Mouse (Mus musculus) CH12.LX (cell line): ENCODE data around the gene Vps37b. TPM values are rescaled to one million over a fixed set of nuclear protein-coding genes. Genes with fewer than 3 reads are reported as not detected.

Experiments
- DNase-seq: peaks from one replicate; pipeline ENCODE4 v3.0.0-alpha.2; 2013; ENCODE audit errors: extremely low read depth
- H3K27ac ChIP-seq: 2 replicates; pipeline ENCODE4 v1.5.1; 2012; ENCODE audit warnings: low read depth, mild to moderate bottlenecking, control low read depth, moderate library complexity; ENCODE audit not compliant: insufficient read depth
- H3K27me3 ChIP-seq: replicated peaks from 2 replicates; pipeline ENCODE3; 2012; ENCODE audit warnings: inconsistent platforms
- H3K36me3 ChIP-seq, 2 experiments: replicated peaks in 1 of 2; 2 replicates each; pipeline versions ENCODE3 to v1.6.1; 2012; ENCODE audit warnings: inconsistent platforms in 1 of 2, low read length in 1 of 2, mild to moderate bottlenecking in 1 of 2, mixed read lengths in 1 of 2, moderate library complexity in 1 of 2; ENCODE audit not compliant: control insufficient read depth in 1 of 2, insufficient read depth in 1 of 2
- H3K4me1 ChIP-seq, 2 experiments: 2 replicates each; pipeline ENCODE4 v1.6.1; 2012; ENCODE audit warnings: inconsistent platforms in 1 of 2, moderate library complexity in 1 of 2; ENCODE audit not compliant: insufficient read depth in 2 of 2, control insufficient read depth in 1 of 2
- H3K4me2 ChIP-seq: 2 replicates; pipeline ENCODE4 v1.6.1; 2012; ENCODE audit warnings: low read depth, mild to moderate bottlenecking, control low read depth; ENCODE audit not compliant: poor library complexity, insufficient read depth, severe bottlenecking
- H3K4me3 ChIP-seq, 3 experiments: fragments of 150-350 bp in 1 of 3; sonication (generic) in 1 of 3; replicated peaks in 1 of 3; 2 replicates each; pipeline versions ENCODE3 to v1.5.1; 2011 to 2012; ENCODE audit warnings: low read depth in 2 of 3, low read length in 2 of 3, mild to moderate bottlenecking in 2 of 3, moderate library complexity in 2 of 3, control low read depth in 1 of 3, improper control_type of control experiment in 1 of 3, inconsistent platforms in 1 of 3, mixed read lengths in 1 of 3; ENCODE audit not compliant: poor library complexity in 1 of 3
- H3K79me2 ChIP-seq: replicated peaks from 2 replicates; pipeline ENCODE4 v1.6.1; 2012; ENCODE audit warnings: mild to moderate bottlenecking, moderate library complexity; ENCODE audit not compliant: control insufficient read depth, poor library complexity, insufficient read depth, severe bottlenecking; ENCODE audit errors: extremely low read depth
- H3K9ac ChIP-seq: 2 replicates; pipeline ENCODE4 v1.6.1; 2012; ENCODE audit warnings: low read depth, mild to moderate bottlenecking, control low read depth, moderate library complexity; ENCODE audit not compliant: insufficient read depth
- H3K9me3 ChIP-seq: replicated peaks from 2 replicates; pipeline ENCODE3; 2012; ENCODE audit warnings: low read length, inconsistent platforms, mixed read lengths
- BHLHE40 ChIP-seq: IDR thresholded peaks from 2 replicates; pipeline ENCODE4 v1.6.1; 2011; ENCODE audit warnings: mild to moderate bottlenecking, low read depth, low read length, improper control_type of control experiment
- CHD1 ChIP-seq: IDR thresholded peaks from 2 replicates; pipeline ENCODE4 v1.6.1; 2012; ENCODE audit warnings: low read depth, low read length, improper control_type of control experiment, inconsistent platforms
- CHD2 ChIP-seq: IDR thresholded peaks from 2 replicates; pipeline ENCODE4 v1.6.1; 2011; ENCODE audit warnings: low read length, improper control_type of control experiment
- CTCF ChIP-seq, 2 experiments: IDR thresholded peaks in 1 of 2; conservative IDR thresholded peaks in 1 of 2; 2 replicates each; pipeline ENCODE4 v1.5.1; 2011 to 2012; ENCODE audit warnings: low read depth in 2 of 2, low read length in 2 of 2, improper control_type of control experiment in 1 of 2, inconsistent platforms in 1 of 2, mild to moderate bottlenecking in 1 of 2, moderate library complexity in 1 of 2
- E2F4 ChIP-seq: IDR thresholded peaks from 2 replicates; pipeline ENCODE4 v1.6.1; 2011; ENCODE audit warnings: low read depth, low read length, improper control_type of control experiment; ENCODE audit not compliant: insufficient replicate concordance
- EP300 ChIP-seq: IDR thresholded peaks from 2 replicates; pipeline ENCODE4 v1.6.1; 2011; ENCODE audit warnings: low read length, improper control_type of control experiment
- ETS1 ChIP-seq: conservative IDR thresholded peaks from 2 replicates; pipeline ENCODE4 v1.6.1; 2012; ENCODE audit warnings: low read depth, mild to moderate bottlenecking, inconsistent platforms, low read length, improper control_type of control experiment, moderate library complexity
- IRF4 ChIP-seq: IDR thresholded peaks from 2 replicates; pipeline ENCODE4 v1.6.1; 2014; ENCODE audit warnings: low read depth, mild to moderate bottlenecking, inconsistent platforms, low read length, improper control_type of control experiment
- JUN ChIP-seq: IDR thresholded peaks from 2 replicates; pipeline ENCODE4 v1.6.1; 2011; ENCODE audit warnings: low read depth, mild to moderate bottlenecking, low read length, improper control_type of control experiment, moderate library complexity; ENCODE audit not compliant: insufficient read depth
- JUND ChIP-seq: conservative IDR thresholded peaks from 2 replicates; pipeline ENCODE4 v1.6.1; 2011; ENCODE audit warnings: low read depth, low read length, improper control_type of control experiment
- KAT2A ChIP-seq: IDR thresholded peaks from 2 replicates; pipeline ENCODE4 v1.6.1; 2012; ENCODE audit warnings: low read length, improper control_type of control experiment, inconsistent platforms; ENCODE audit not compliant: insufficient replicate concordance
- MAX ChIP-seq: IDR thresholded peaks from 2 replicates; pipeline ENCODE4 v1.6.1; 2011; ENCODE audit warnings: low read length, improper control_type of control experiment
- MAZ ChIP-seq: IDR thresholded peaks from 2 replicates; pipeline ENCODE4 v1.6.1; 2012; ENCODE audit warnings: low read depth, mild to moderate bottlenecking, inconsistent platforms, low read length, improper control_type of control experiment, moderate library complexity
- MEF2A ChIP-seq: IDR thresholded peaks from 2 replicates; pipeline ENCODE4 v1.6.1; 2014; ENCODE audit warnings: low read depth, mild to moderate bottlenecking, inconsistent platforms, low read length, improper control_type of control experiment, borderline replicate concordance
- MXI1 ChIP-seq: IDR thresholded peaks from 2 replicates; pipeline ENCODE4 v1.6.1; 2011; ENCODE audit warnings: mild to moderate bottlenecking, low read depth, low read length, improper control_type of control experiment
- MYC ChIP-seq: IDR thresholded peaks from 2 replicates; pipeline ENCODE4 v1.6.1; 2011; ENCODE audit warnings: low read depth, mild to moderate bottlenecking, improper control_type of control experiment, low read length
- NRF1 ChIP-seq: IDR thresholded peaks from 2 replicates; pipeline ENCODE4 v1.6.1; 2014; ENCODE audit warnings: low read depth, mild to moderate bottlenecking, inconsistent platforms, low read length, improper control_type of control experiment, moderate library complexity
- PAX5 ChIP-seq: IDR thresholded peaks from 2 replicates; pipeline ENCODE4 v1.6.1; 2012; ENCODE audit warnings: low read length, inconsistent platforms, mixed read lengths
- POLR2A ChIP-seq: IDR thresholded peaks from 2 replicates; pipeline ENCODE4 v1.6.1; 2011; ENCODE audit warnings: low read depth, mild to moderate bottlenecking, improper control_type of control experiment, low read length
- POLR2AphosphoS2 ChIP-seq: IDR thresholded peaks from 2 replicates; pipeline ENCODE4 v1.6.1; 2011; ENCODE audit warnings: low read depth, low read length, improper control_type of control experiment
- RAD21 ChIP-seq: IDR thresholded peaks from 2 replicates; pipeline ENCODE4 v1.6.1; 2011; ENCODE audit warnings: low read depth, mild to moderate bottlenecking, low read length, improper control_type of control experiment, moderate library complexity
- RCOR1 ChIP-seq: conservative IDR thresholded peaks from 2 replicates; pipeline ENCODE4 v1.6.1; 2012; ENCODE audit warnings: low read depth, mild to moderate bottlenecking, inconsistent platforms, low read length, improper control_type of control experiment
- SIN3A ChIP-seq: IDR thresholded peaks from 2 replicates; pipeline ENCODE4 v1.6.1; 2012; ENCODE audit warnings: low read length, improper control_type of control experiment, inconsistent platforms
- SMC3 ChIP-seq: IDR thresholded peaks from 2 replicates; pipeline ENCODE4 v1.6.1; 2011; ENCODE audit warnings: low read depth, low read length, improper control_type of control experiment
- TCF12 ChIP-seq: IDR thresholded peaks from 2 replicates; pipeline ENCODE4 v1.6.1; 2014; ENCODE audit warnings: low read depth, mild to moderate bottlenecking, inconsistent platforms, low read length, improper control_type of control experiment
- USF1 ChIP-seq: IDR thresholded peaks from 2 replicates; pipeline ENCODE4 v1.6.1; 2014; ENCODE audit warnings: low read depth, mild to moderate bottlenecking, inconsistent platforms, low read length, improper control_type of control experiment
- USF2 ChIP-seq: conservative IDR thresholded peaks from 2 replicates; pipeline ENCODE4 v1.6.1; 2011; ENCODE audit warnings: low read depth, low read length, improper control_type of control experiment
- ZC3H11A ChIP-seq: IDR thresholded peaks from 2 replicates; pipeline ENCODE4 v1.6.1; 2012; ENCODE audit warnings: low read depth, mild to moderate bottlenecking, inconsistent platforms, low read length, improper control_type of control experiment
- ZKSCAN1 ChIP-seq: IDR thresholded peaks from 2 replicates; pipeline ENCODE4 v1.6.1; 2012; ENCODE audit warnings: low read depth, inconsistent platforms, low read length, improper control_type of control experiment, borderline replicate concordance
- ZMIZ1 ChIP-seq: IDR thresholded peaks from 2 replicates; pipeline ENCODE4 v1.6.1; 2012; ENCODE audit warnings: low read depth, mild to moderate bottlenecking, inconsistent platforms, low read length, improper control_type of control experiment
- dilution Hi-C: fragments of 300-500 bp; cut with MboI; formaldehyde crosslinking; loops from 2 replicates; pipeline ENCODE4 v1.14.3; 2020; ENCODE audit warnings: low sequenced_read_pairs; ENCODE audit not compliant: extremely low pct_unique_long_range_greater_than_20kb, extremely low pct_ligation_motif_present
- in situ Hi-C: fragments of 300-500 bp; cut with MboI; formaldehyde crosslinking; loops from 3 replicates; pipeline ENCODE4 v1.14.3; 2019; ENCODE audit warnings: low sequenced_read_pairs, low pct_ligation_motif_present, low pct_unique_long_range_greater_than_20kb, mixed read lengths
- polyA plus RNA-seq: library from polyadenylated mRNA; unstranded; fragments of >175 nt; gene quantifications from 2 replicates; pipeline ENCODE4 v1.2.1, GENCODE M21; 2012; ENCODE audit warnings: low read depth; ENCODE audit not compliant: insufficient read length
- total RNA-seq, 2 experiments: library from RNA; depleted of rRNA; stranded (reverse); fragments of 300-350 nt in 1 of 2; fragments of >200 nt in 1 of 2; gene quantifications; 2 replicates each; pipeline ENCODE4 v1.2.3; 2012 to 2014

Gene Vps37b
- total and polyA plus RNA-seq, 3 experiments, result 8.7 to 23.5 (median 10.2) TPM

DNA sequence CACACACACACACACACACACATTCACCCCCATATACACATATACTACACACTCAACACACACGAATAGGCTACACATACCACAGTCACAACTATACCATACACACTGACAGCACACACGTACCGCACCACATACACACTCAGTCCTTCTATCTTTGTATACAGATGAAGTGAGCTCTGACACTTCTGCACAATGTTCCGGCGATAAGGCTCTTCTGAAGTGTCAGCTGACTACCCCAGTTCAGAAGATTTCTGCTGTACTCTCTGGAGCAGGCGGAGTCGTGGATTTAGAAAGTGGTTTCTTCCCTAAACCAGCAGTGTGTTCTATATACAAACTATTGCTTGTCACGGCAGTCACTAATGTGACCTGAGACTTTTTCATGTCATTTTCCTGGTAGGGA, 22.0 kb downstream of the Vps37b start:
- dilution Hi-C loops, result no loop called here
- Histone ChIP-seq H3K27me3 (no peaks in the 10 kb centered on the region), H3K4me3 (no peak overlapping the region), H3K9me3 (no peaks in the 10 kb centered on the region), H3K4me2 (no peak overlapping the region), H3K27ac (no peak overlapping the region), H3K79me2 (peaks cover 8% of the 10 kb centered on the region), H3K4me1 (peaks cover 28 to 67% of the 10 kb centered on the region in 2 experiments), H3K36me3 (peaks cover 42 to 57% of the 10 kb centered on the region in 2 experiments), H3K9ac (no peak overlapping the region)
- TF ChIP-seq TCF12 (no peak), CTCF (conservative IDR thresholded peaks at IDR 0.05 in 1 of 2, IDR thresholded peaks at IDR 0.05 in 1 of 2; ENCODE audit: low read depth in 2 of 2, low read length in 2 of 2) (no peak), ZKSCAN1 (no peak), ZC3H11A (no peak), USF2 (no peak), MXI1 (no peak), MEF2A (no peak), JUND (no peak), E2F4 (no peak), SIN3A (no peak), ETS1 (no peak), JUN (no peak), SMC3 (no peak), PAX5 (no peak), RCOR1 (no peak)
- no peak for DNase-seq
- in situ Hi-C loops, result no loop called here

DNA sequence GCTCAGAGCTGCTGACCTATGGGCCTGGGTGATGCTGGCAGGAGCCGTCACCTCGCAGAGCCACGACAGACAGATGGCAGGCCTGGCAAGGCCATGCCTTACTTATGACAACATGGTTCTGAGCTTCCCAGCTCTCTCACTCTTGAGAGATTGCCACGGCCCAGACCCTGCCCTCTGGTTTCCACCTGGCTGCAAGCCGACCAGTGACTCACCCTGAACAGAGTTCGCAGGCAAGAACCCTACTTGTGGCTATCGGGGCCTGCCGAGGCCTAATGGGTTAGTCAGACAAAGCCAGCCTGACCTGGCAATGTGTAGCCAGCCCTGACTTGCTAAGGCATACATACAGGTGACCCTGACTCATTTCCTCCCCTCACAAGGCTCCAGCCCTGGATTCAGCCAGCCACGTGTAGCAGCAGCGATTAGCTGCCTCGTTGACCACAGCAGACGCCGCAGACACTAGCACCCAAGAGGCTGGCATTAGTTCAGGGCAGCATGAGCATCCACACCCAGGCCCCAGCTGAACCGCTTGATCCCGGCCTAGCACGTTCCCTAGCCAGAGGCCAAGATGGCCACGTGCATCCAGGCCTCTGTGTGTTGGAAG, 25.1 kb downstream of the Vps37b start:
- Histone ChIP-seq H3K27ac (peak overlapping the region; percentile 11; the same call in 1 of the 2 replicates), H3K9me3 (no peaks in the 10 kb centered on the region), H3K4me2 (no peak overlapping the region), H3K79me2 (no peaks in the 10 kb centered on the region), H3K4me1 (peaks cover 13 to 60% of the 10 kb centered on the region in 2 experiments), H3K9ac (no peak overlapping the region), H3K4me3 (no peak overlapping the region), H3K27me3 (no peaks in the 10 kb centered on the region), H3K36me3 (peaks cover 69 to 86% of the 10 kb centered on the region in 2 experiments)
- DNase-seq, result no peak
- in situ Hi-C loops, result no loop called here
- dilution Hi-C loops, result no loop called here
- TF ChIP-seq POLR2AphosphoS2 (no peak), ZKSCAN1 (no peak), PAX5 (no peak), KAT2A (no peak), MXI1 (no peak), CHD1 (no peak), RCOR1 (no peak), POLR2A (no peak), E2F4 (no peak), ETS1 (peak; percentile 43; the same call in 1 of the 2 replicates), SMC3 (no peak), ZMIZ1 (no peak), ZC3H11A (no peak), SIN3A (no peak), USF1 (no peak), EP300 (no peak), CHD2 (no peak), MAX (no peak), NRF1 (no peak), CTCF (conservative IDR thresholded peaks at IDR 0.05 in 1 of 2, IDR thresholded peaks at IDR 0.05 in 1 of 2; ENCODE audit: low read depth in 2 of 2, low read length in 2 of 2) (no peak), MEF2A (no peak), BHLHE40 (peak; percentile 53), TCF12 (0 out of 2 replicates have a peak, but pooled peaks have one; percentile 27), RAD21 (no peak), IRF4 (no peak), JUN (no peak), MYC (0 out of 2 replicates have a peak, but pooled peaks have one; percentile 20), MAZ (no peak)
